ENCODE assay signal across 11 mouse cellular contexts in the genomic region with DNA sequence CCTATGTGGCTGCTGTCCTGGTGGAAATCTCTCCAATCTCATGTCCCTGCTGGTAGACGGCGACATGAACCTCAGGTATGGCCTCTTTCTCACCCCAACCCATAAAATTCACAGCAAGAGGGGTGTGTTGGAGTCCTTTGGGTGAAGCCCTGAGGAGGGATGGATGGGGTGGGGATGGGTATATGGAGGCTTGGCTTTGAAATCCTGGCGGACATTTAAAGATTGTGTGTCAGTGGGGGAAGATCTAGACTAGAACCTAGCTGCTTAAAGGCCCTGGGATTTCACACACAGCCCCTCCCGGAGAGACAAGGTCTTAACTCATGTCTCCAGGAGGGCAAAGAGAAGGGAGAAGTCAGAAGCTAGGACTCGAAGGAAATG. TPM values are rescaled to one million over a fixed set of nuclear protein-coding genes. Genes with fewer than 3 reads are reported as not detected.
DNase-seq lines count a peak whose midpoint lies in the region; ATAC-seq and TF ChIP-seq lines count a peak whose summit lies in the region.
"Had no signal": no experiment of that assay in that cellular context is flagged by ENCODE, and none has a peak within 500 bp of the region (broad histone marks: within the 10 kb centered on the region; RNA-seq: fewer than 3 reads in every experiment).

No protein-coding gene starts in this region.

- H3K4me1 ChIP-seq in heart, embryonic 12.5 days (replicated peaks): peaks cover 9% of the 10 kb centered on the region
- H3K4me1 ChIP-seq in E14TG2a.4 (replicated peaks; ENCODE audit: low read depth, low read length): peaks cover 9% of the 10 kb centered on the region
- peaks cover 8% of the 10 kb centered on the region for H3K4me1 ChIP-seq in forebrain, embryonic 16.5 days (replicated peaks; ENCODE audit: control insufficient read depth, insufficient read depth, low read length)
- H3K4me1 ChIP-seq in limb, embryonic 14.5 days (ENCODE audit: control insufficient read depth, insufficient read depth, low read length): no peaks in the 10 kb centered on the region

- H3K9me3 ChIP-seq in heart, embryonic 12.5 days (replicated peaks): no peaks in the 10 kb centered on the region
- H3K9me3 ChIP-seq in E14TG2a.4 (ENCODE audit: low read length): no peaks in the 10 kb centered on the region
- no peaks in the 10 kb centered on the region for H3K9me3 ChIP-seq in forebrain, embryonic 16.5 days (ENCODE audit: control insufficient read depth, low read length)
- no peaks in the 10 kb centered on the region for H3K9me3 ChIP-seq in limb, embryonic 14.5 days (ENCODE audit: control insufficient read depth, low read length)

- TF ChIP-seq POLR2A in limb, embryonic 14.5 days (IDR thresholded peaks at IDR 0.05; ENCODE audit: borderline replicate concordance, extremely low read depth, insufficient read depth, insufficient read length): no peak

- ATAC-seq in heart, embryonic 12.5 days (ENCODE audit: insufficient number of reproducible peaks, low FRiP score): no peak
- ATAC-seq in forebrain, embryonic 16.5 days: 0 out of 2 replicates have a peak, but pooled peaks have one; percentile 9
- ATAC-seq in limb, embryonic 14.5 days (ENCODE audit: low FRiP score, low read depth): no peak

- H3K27ac ChIP-seq in heart, embryonic 12.5 days (ENCODE audit: poor library complexity, severe bottlenecking): no peak overlapping the region
- H3K27ac ChIP-seq in forebrain, embryonic 16.5 days (ENCODE audit: low read length): no peak overlapping the region
- H3K27ac ChIP-seq in limb, embryonic 14.5 days (replicated peaks; ENCODE audit: low read depth, low read length): no peak overlapping the region

- H3K4me3 ChIP-seq in heart, embryonic 12.5 days: peak overlapping the region; percentile 49; the same call in 1 of the 2 replicates
- H3K4me3 ChIP-seq in E14TG2a.4 (replicated peaks; ENCODE audit: low read length): peak overlapping the region; percentile 76
- H3K4me3 ChIP-seq in forebrain, embryonic 16.5 days (replicated peaks; ENCODE audit: low read length): peak overlapping the region; percentile 50
- peak overlapping the region; percentile 41; the same call in 1 of the 2 replicates for H3K4me3 ChIP-seq in limb, embryonic 14.5 days (replicated peaks; ENCODE audit: low read length)

- TF ChIP-seq CTCF in E14TG2a.4 (conservative IDR thresholded peaks at IDR 0.05; ENCODE audit: low read length): no peak

- no peak overlapping the region for H3K9ac ChIP-seq in heart, embryonic 12.5 days
- peak overlapping the region; percentile 63; the same call in 1 of the 2 replicates for H3K9ac ChIP-seq in forebrain, embryonic 16.5 days (replicated peaks; ENCODE audit: low read depth, low read length)
- H3K9ac ChIP-seq in limb, embryonic 14.5 days (ENCODE audit: low read depth, low read length, severe bottlenecking): no peak overlapping the region

- DNase-seq in heart, adult 8-10 months (ENCODE audit: low spot score): no peak
- DNase-seq in limb, embryonic 14.5 days (ENCODE audit: low spot score): no peak
- no peak for DNase-seq in embryo, embryonic 10.5 days (ENCODE audit: low spot score)
- DNase-seq in adrenal gland, adult 18-20 months (ENCODE audit: low spot score in 2 of 2): no peak
- no peak for DNase-seq in retina, postnatal 1 day
- DNase-seq: cerebellum, adult 2 months had no signal

- H3K4me2 ChIP-seq in heart, embryonic 12.5 days: peak overlapping the region; percentile 94
- peak overlapping the region; percentile 74; the same call in 1 of the 2 replicates for H3K4me2 ChIP-seq in forebrain, embryonic 16.5 days (ENCODE audit: low read length)
- H3K4me2 ChIP-seq in limb, embryonic 14.5 days (replicated peaks; ENCODE audit: low read depth, low read length, severe bottlenecking): no peak overlapping the region; the same call in 1 of the 2 replicates

- 39% methylated on average over 5 of the region's 5 CpGs for WGBS in heart, embryonic 12.5 days
- WGBS in forebrain, embryonic 16.5 days: 41% methylated on average over 5 of the region's 5 CpGs
- WGBS in limb, embryonic 14.5 days: 43% methylated on average over 5 of the region's 5 CpGs

- peaks cover 64% of the 10 kb centered on the region for H3K27me3 ChIP-seq in heart, embryonic 12.5 days (replicated peaks)
- H3K27me3 ChIP-seq in E14TG2a.4 (ENCODE audit: insufficient read depth, low read length): peaks cover 62% of the 10 kb centered on the region
- no peaks in the 10 kb centered on the region; the same call in 1 of the 2 replicates for H3K27me3 ChIP-seq in forebrain, embryonic 16.5 days (replicated peaks; ENCODE audit: control insufficient read depth, insufficient read depth, low read length)
- peaks cover 33% of the 10 kb centered on the region for H3K27me3 ChIP-seq in limb, embryonic 14.5 days (ENCODE audit: control insufficient read depth, insufficient read depth, low read length)

- H3K36me3 ChIP-seq in heart, embryonic 12.5 days: no peaks in the 10 kb centered on the region
- H3K36me3 ChIP-seq in E14TG2a.4 (ENCODE audit: insufficient read depth, low read length): no peaks in the 10 kb centered on the region
- H3K36me3 ChIP-seq in forebrain, embryonic 16.5 days (ENCODE audit: control insufficient read depth, insufficient read depth): no peaks in the 10 kb centered on the region
- H3K36me3 ChIP-seq in limb, embryonic 14.5 days (ENCODE audit: control insufficient read depth, insufficient read depth, low read length): no peaks in the 10 kb centered on the region

RNA-seq across cellular contexts. Expression of a gene that starts 0.9 kb away (rescaled TPM):
- polyA plus RNA-seq in heart, embryonic 12.5 days (2016; fragmentation: Nextera tagmentation; extraction: Ambion mirVana): 0.41 and 0.50 TPM in 2 replicates
- under 1 TPM in 1 of 4 experiments, not detected in 3; 0.11 TPM for total RNA-seq in heart, adult 8-10 months (2022)
- polyA plus RNA-seq in forebrain, embryonic 16.5 days (2015; fragmentation: Nextera tagmentation; extraction: Ambion mirVana): 17.1 and 29.3 TPM in 2 replicates
- polyA plus RNA-seq in limb, embryonic 14.5 days (2012; rRNA removed): 0.96 and 1.1 TPM in 2 replicates
- 0.28 and 0.43 TPM in 2 replicates for polyA plus RNA-seq in limb, embryonic 14.5 days (2014; fragmentation: Nextera tagmentation; extraction: Ambion mirVana)
- 1 to 10 TPM; 6.8 to 9.1 TPM for total RNA-seq in adrenal gland, adult 18-20 months (2021)
- polyA plus RNA-seq: C2C12 had no signal

RNA-seq across cellular contexts. Expression of a gene that starts 33.1 kb away (rescaled TPM):
- polyA plus RNA-seq in heart, embryonic 12.5 days (2016; fragmentation: Nextera tagmentation; extraction: Ambion mirVana): not detected in 2 replicates
- total RNA-seq in heart, adult 8-10 months (2022): not detected
- polyA plus RNA-seq in forebrain, embryonic 16.5 days (2015; fragmentation: Nextera tagmentation; extraction: Ambion mirVana): not detected in 2 replicates
- polyA plus RNA-seq in limb, embryonic 14.5 days (2012; rRNA removed): not detected in 2 replicates
- polyA plus RNA-seq in limb, embryonic 14.5 days (2014; fragmentation: Nextera tagmentation; extraction: Ambion mirVana): not detected in 2 replicates
- not detected for total RNA-seq in adrenal gland, adult 18-20 months (2021)
- polyA plus RNA-seq: C2C12; cerebellum, adult 2 months; large intestine, adult 2 months had no signal
